Comparison of ENCODE assay signal across 7 mouse cellular contexts in genomic region chr12:82408486-82408885, GRCm38 (mm10).
DNase-seq lines count a peak whose midpoint lies in the region; ATAC-seq and TF ChIP-seq lines count a peak whose summit lies in the region.

No protein-coding gene starts in this region.

- peak; percentile 4 for DNase-seq in midbrain, embryonic 11.5 days (ENCODE audit: low spot score, missing footprints)
- DNase-seq in cerebellum, adult 2 months: peak; percentile 92 to 94
- peak; percentile 67 to 77 for DNase-seq in gastrocnemius, postnatal 36 days
- peak; percentile 59 for DNase-seq in lung, adult 2 months
- DNase-seq in frontal cortex, postnatal 10 days (ENCODE audit: low spot score in 2 of 2): no peak
- no peak for DNase-seq in c-Kit-positive CD71-positive TER-119-positive erythroid progenitor cells, embryonic 14.5 days (ENCODE audit: low spot score)

- H3K9ac ChIP-seq in midbrain, embryonic 11.5 days (ENCODE audit: low read length): no peak overlapping the region
- no peak overlapping the region for H3K9ac ChIP-seq in midbrain, embryonic 16.5 days (ENCODE audit: low read depth, low read length)

- no peak for TF ChIP-seq POLR2A in cerebellum, adult 2 months (IDR thresholded peaks at IDR 0.05; ENCODE audit: borderline replicate concordance, insufficient read depth, low read length)
- TF ChIP-seq POLR2A in lung, adult 2 months (IDR thresholded peaks at IDR 0.05; ENCODE audit: borderline replicate concordance, extremely low read depth, low read depth, low read length): no peak

- no peak overlapping the region for H3K4me2 ChIP-seq in midbrain, embryonic 11.5 days
- no peak overlapping the region for H3K4me2 ChIP-seq in midbrain, embryonic 16.5 days (ENCODE audit: low read length)

- intact Hi-C loops in gastrocnemius, postnatal 36 days (cut with DNase I): no loop called here

- ATAC-seq in midbrain, embryonic 11.5 days (ENCODE audit: low FRiP score): no peak
- no peak for ATAC-seq in midbrain, embryonic 16.5 days

- no peak overlapping the region for H3K27ac ChIP-seq in midbrain, embryonic 11.5 days (ENCODE audit: low read depth, low read length)
- no peak overlapping the region for H3K27ac ChIP-seq in midbrain, embryonic 16.5 days (ENCODE audit: low read length)
- H3K27ac ChIP-seq in cerebellum, adult 2 months (ENCODE audit: insufficient read depth, low read length): peak overlapping the region; percentile 60

- no peaks in the 10 kb centered on the region for H3K36me3 ChIP-seq in midbrain, embryonic 11.5 days (ENCODE audit: control insufficient read depth, insufficient read depth, low read length)
- H3K36me3 ChIP-seq in midbrain, embryonic 16.5 days (ENCODE audit: control insufficient read depth, insufficient read depth, low read length): no peaks in the 10 kb centered on the region

- H3K27me3 ChIP-seq in midbrain, embryonic 11.5 days (ENCODE audit: control insufficient read depth, insufficient read depth, low read length): no peaks in the 10 kb centered on the region
- H3K27me3 ChIP-seq in midbrain, embryonic 16.5 days (ENCODE audit: control insufficient read depth, insufficient read depth, low read depth, low read length): no peaks in the 10 kb centered on the region
- H3K27me3 ChIP-seq in cerebellum, adult 2 months (ENCODE audit: control insufficient read depth, insufficient read depth, low read length): no peaks in the 10 kb centered on the region

- no peaks in the 10 kb centered on the region for H3K9me3 ChIP-seq in midbrain, embryonic 11.5 days (ENCODE audit: control insufficient read depth, low read length)
- no peaks in the 10 kb centered on the region; the same call in 1 of the 2 replicates for H3K9me3 ChIP-seq in midbrain, embryonic 16.5 days (replicated peaks; ENCODE audit: control insufficient read depth, low read length, poor library complexity, severe bottlenecking)

- no peak for TF ChIP-seq CTCF in cerebellum, adult 2 months (IDR thresholded peaks at IDR 0.05; ENCODE audit: borderline replicate concordance, insufficient read depth, low read depth, low read length)
- no peak for TF ChIP-seq CTCF in lung, adult 2 months (IDR thresholded peaks at IDR 0.05; ENCODE audit: insufficient read depth, low read length)

- H3K4me3 ChIP-seq in midbrain, embryonic 11.5 days (ENCODE audit: low read depth, low read length): no peak overlapping the region
- H3K4me3 ChIP-seq in midbrain, embryonic 16.5 days (ENCODE audit: low read depth, low read length): no peak overlapping the region
- no peak overlapping the region for H3K4me3 ChIP-seq in cerebellum, adult 2 months (replicated peaks; ENCODE audit: insufficient read depth, low read depth, low read length)
- H3K4me3 ChIP-seq in lung, adult 2 months (replicated peaks; ENCODE audit: extremely low read depth, low read depth, low read length): no peak overlapping the region

- WGBS in midbrain, embryonic 11.5 days: 93% methylated on average over 6 of the region's 6 CpGs
- 78% methylated on average over 6 of the region's 6 CpGs for WGBS in midbrain, embryonic 16.5 days
- WGBS in cerebellum, adult 2 months: 5% methylated on average over 6 of the region's 6 CpGs
- 43% methylated on average over 6 of the region's 6 CpGs for WGBS in lung, adult 2 months

- no peaks in the 10 kb centered on the region for H3K4me1 ChIP-seq in midbrain, embryonic 11.5 days (ENCODE audit: control insufficient read depth, insufficient read depth, low read length)
- no peaks in the 10 kb centered on the region for H3K4me1 ChIP-seq in midbrain, embryonic 16.5 days (ENCODE audit: control insufficient read depth, insufficient read depth, low read length)
- H3K4me1 ChIP-seq in cerebellum, adult 2 months (ENCODE audit: control insufficient read depth, insufficient read depth, low read length): peaks cover 31% of the 10 kb centered on the region
- H3K4me1 ChIP-seq in lung, adult 2 months (ENCODE audit: control insufficient read depth, insufficient read depth, low read length): peaks cover 19% of the 10 kb centered on the region

Comparison
In these comparisons a context has a peak if more than half of its experiments do, and no peak if none do; other contexts are left out.
1. DNase-seq: peak in midbrain, embryonic 11.5 days (single experiment), cerebellum, adult 2 months (2 of 2), gastrocnemius, postnatal 36 days (2 of 2) and lung, adult 2 months (single experiment); none in frontal cortex, postnatal 10 days (0 of 2) and c-Kit-positive CD71-positive TER-119-positive erythroid progenitor cells, embryonic 14.5 days (single experiment).